Mouse (Mus musculus): ENCODE measurements around the gene Pcsk2.

Pcsk2 gene

DNA sequence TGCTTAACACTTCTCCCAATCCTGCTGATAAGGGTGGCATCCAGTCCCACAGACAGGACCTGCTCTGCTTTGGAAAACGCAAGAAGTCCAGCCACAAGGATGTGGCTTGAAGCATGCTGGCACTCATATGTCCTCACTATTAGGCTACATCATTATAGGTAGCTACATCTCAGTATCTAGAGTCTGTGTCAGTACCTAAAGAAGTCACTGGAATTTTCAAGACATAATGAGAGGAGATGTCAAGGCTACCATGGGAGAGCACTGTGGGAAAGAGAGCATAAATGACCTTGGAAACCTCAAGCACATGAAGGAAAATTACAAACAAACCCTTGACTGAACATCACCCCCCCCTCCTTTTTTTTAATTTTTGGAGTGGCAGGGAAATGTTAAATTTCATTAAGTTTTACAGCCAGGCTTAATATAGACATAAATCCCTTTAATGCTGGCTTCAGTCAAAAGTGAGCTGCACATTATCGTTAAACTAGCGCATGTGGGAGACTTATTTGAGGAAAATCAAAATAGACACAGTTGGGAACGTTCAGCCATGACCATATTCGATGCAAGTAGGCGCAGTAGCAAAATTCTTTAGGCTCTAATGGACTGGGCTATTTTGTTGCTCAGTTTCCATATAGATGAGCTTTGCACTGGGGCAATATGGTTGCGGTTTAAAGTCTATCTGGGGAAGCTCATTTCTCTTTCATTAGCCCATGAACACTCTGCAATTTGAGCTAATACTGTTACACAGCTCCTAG lies 193.7 kb downstream of the Pcsk2 start:
- DNase-seq: no peak

DNA sequence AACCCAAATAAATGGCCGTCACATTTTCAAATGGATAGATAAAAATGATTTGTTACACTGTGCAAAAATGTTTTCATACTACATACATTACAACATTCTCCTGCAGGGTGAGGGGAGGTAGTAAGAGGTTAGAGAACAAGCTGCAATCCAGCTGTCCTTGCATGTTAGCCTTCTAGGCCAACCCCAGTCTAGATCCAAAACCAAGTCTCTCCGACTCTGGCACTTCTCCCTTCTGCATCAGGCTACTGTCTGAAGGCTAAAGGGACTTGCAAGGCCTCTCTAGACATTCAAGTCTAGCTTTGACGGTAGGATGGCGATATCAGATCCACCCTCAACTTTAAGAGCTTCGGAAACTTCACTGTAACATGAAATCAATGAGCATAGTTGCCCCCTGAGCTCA lies 196.5 kb downstream of the Pcsk2 start:
- no peak for DNase-seq

DNA sequence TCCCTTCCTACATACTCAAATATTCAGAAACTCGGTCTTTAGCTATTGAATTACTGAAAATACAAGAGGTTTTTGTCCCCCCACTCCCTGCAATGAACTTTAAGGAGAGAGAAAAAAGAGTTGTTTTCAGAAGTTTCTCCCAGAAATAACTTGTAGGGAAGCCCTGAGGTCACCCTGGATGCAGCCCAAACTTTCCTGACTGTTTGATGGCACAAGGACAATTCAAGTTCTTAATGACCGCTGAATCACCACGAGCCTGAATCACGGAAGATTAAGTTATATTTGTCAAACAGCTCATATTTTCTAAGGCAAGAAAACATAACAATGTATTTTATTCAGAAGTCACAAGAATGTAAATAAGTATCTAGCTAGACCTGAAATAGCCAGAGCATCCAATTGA lies 197.1 kb downstream of the Pcsk2 start:
- DNase-seq: no peak

DNA sequence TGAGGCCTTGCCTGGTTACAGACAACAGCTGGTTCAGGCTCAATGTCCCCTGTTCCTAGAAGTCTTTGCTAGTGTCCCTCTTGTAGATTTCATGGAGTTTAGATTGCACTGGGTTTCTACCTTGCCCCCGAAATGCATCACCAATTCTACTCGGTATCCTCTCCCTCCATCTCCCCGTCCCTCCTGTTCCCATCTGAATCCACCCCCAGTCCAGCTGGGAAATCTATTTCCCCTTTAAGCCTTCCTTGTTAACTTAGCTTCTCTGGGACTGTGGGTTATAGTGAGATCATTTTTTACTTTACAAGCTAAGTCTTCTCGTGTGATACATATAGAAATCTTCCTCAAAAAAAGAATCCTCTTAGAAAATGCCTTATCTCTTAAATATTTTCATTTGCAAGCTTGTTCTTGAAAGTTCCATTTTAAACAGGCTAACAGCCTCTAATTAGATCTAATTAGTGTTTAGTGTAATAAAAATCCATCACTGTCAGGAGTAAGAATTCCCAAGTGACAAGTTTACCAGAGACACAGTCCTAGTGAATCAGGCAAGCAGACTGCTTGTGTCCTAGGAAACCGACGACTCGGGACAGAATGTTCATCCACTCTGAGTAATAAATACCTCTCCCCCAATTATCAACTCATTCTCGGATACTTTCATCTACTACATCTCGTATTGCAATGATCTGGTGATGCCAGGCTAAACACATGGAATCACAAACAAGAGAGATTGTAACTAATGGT lies 206.3 kb downstream of the Pcsk2 start:
- DNase-seq: peak; percentile 45

DNA sequence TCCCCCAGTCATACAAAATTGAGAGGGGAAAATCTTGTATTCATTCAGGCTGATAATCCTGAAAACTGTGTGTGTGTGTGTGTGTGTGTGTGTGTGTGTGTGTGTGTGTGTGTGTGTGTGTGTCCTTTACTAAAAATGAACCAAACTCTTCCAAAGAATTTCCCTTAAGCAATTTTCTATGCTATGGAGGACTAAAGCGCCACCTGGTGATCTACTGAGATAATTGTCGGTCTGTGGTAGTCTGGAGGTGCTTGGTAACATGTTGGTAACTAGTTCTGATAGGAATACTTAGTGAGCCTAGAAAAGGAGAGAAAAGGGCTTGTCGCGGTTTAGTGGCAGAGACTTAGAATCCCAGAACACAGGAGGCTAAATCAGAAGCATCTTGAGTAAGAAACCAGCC lies 230.5 kb downstream of the Pcsk2 start:
- DNase-seq: peak; percentile 45

DNA sequence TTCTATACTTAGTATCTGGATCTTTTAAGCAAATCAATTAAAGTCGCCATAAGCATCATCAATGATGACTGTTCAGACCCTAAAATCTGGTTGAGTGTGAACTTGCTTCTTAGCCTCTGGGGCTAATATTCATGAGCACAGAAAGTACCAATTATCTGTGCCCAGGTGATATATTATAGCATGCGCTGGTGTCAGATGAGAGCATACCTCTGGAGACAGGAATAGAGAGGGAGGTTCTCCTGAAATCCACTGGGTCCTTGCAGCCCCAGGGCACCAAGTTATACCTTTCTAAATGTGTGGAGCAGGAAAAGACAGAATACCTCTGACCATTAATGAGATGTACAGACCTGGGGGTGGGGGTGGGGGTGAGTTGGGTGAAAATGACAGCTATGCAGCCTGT lies 234.4 kb downstream of the Pcsk2 start:
- no peak for DNase-seq

DNA sequence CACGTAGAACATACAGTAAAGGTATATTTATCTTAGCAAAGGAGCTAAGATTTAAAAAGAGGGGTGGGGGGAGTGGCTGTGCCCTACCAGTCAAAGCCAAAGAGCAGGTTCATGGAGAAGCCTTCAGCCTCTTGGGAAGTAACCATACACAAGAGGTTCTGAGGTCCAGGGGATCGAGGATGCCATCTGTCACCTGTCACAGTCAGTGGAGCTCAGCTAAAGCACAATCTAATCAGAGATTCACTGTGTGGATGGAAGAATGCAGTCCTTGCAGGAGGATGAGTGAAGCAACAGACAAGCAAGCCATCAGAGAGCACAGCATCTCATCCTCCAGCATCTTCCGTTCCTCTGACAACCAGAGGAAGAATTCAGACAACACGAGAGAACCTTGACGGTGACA lies 244.0 kb downstream of the Pcsk2 start:
- DNase-seq: no peak

DNA sequence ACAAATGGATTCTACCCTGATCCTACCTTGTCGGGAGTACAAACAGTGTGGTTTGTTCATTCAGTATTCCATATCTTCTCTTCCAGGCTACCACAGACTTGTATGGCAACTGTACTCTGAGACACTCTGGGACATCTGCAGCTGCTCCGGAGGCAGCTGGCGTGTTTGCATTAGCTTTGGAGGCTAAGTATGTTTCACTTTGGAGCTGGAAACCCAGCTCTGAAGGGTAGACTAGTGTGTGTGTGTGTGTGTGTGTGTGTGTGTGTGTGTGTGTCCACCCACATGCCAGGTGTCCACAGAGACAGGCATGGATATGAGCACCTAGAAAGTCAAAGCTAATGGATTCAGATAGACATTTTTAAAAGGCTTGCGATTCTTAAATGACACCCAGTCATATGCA lies 249.9 kb downstream of the Pcsk2 start:
- DNase-seq: peak; percentile 26

DNA sequence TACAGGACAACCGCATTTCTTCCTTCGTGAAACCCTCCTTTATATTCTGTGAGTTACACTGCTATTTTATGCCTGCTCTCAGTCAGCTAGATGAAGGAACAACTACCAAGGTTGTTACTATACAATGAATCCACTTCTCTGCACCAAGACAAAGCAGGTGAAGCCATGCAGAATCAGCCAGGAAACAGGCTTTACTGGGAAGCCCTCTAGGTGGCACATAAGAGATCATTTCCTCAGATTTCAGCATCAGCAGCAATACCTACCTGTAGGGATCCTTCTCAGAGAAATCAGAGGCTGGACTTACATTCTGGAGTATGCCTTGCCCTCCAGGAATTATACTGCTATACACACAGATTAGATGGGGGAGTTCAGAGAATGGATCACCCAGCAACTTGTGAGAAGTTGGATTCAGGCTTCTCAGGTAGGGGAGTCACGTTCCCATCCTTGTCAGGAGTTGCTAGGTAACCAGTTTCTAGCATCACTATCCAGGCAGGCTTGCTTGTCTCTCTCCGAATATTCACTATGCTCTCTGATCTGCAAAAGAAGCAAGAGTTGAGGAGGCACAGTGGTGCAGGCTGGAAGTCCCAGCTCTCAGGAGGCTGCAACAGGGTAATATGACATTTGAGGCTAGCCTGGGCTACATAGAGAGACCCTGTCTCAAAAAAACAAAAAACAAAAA lies 250.5 kb downstream of the Pcsk2 start:
- DNase-seq: no peak

DNA sequence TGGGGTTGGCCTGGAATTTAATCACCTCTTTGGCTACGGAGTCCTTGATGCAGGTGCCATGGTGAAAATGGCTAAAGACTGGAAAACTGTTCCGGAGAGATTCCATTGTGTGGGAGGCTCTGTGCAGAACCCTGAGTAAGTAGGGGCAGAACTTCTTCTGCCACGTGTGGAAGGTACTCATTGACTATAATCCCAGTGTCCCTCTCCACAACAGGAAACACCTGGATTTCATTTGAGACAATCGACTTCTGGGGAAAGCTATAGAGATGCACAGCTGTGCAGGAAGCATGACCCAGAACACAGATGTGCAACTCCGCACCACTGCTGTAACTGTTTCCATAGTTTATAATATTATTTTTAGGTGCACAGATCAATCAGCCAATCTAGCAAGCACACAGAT lies 255.1 kb downstream of the Pcsk2 start:
- DNase-seq: no peak

DNA sequence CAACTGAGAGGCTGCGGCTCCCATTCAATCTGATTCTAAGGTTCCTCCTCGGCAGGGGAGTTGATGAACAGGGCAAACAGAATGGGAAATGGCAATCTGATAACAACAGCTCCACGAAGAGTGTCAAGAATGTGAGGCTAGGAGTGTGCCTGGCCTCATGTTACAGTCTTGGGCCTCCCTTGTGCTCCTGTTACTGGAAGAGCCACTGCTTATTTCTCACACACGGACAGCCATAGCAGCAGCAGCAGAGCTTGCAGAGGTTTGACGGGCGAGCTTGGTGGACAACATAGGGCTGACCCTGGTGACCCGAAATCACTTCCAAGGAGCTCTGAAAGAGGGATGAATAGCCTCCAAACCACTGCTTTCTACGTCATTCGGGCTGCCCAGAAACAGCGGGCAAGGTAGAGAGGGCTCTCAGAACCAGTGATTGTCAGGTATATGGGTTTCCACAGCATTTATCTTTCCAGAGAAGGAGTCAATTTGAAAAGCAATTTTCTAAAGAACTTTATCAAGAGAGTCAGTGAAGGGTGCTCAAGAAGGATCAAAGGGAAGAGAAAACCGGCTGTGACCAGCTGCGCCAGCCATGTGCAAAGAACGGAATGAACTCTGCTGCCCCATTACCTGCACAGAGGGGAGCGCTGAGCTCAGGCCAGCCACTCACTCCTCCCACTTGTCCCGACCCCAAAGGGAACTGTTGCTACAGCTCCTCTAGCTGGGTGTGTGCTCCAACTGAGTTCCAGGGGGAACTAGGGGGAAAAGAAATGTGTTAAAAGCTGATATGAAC lies 260.4 kb downstream of the Pcsk2 start:
- DNase-seq: no peak

DNA sequence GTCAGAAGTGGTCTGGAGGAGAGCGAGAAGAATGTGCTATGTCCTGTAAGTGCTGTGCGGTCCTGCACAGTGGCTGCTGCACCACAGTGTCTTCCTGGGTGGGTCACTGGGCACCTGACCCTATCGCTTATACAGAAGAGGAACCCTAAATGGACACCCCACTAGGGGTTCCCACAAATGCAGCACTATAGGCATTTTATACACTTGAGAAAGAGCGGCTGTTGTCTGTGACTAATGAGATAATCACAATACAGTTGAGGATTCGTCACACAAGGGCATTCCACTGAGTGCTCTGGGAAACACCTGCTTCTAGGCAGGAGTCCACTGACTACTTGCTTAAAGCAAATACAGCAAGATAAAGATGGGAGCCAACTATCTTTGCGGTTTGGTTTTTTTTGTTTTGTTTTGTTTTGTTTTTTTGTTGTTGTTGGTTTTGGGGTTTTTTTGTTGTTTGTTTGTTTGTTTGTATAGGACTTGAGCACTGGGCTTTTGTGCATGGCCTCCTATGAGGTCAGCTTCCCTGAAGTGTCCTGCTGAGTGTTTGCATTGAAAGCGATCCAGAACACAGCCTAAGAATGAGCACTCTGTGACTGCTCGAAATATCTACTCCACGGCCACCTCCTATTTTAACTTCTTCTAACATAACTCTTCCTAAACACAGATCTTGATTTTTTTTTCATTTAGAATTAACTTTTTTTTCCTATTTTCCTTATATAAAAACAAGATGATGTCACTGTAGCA lies 261.1 kb downstream of the Pcsk2 start:
- DNase-seq: no peak

DNA sequence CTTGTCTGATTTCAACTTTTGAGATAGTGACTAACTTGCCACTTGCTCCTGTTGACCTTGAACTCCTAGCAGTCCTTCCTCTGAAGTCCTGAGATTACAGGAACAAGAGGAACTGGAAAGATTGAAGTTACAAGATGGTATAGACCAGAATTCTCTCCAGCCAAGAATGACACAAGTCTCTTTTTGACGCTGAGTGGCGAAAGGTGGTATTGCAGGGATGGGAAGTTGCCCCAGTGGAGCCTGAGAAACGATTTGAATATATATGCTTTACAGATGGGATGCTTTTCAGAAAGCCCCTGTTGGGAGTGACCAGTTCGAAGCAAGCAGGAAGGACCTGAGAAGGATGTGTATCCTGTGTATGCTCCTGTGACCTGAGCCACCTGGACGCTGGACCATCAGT lies 262.8 kb downstream of the Pcsk2 start:
- DNase-seq: no peak

DNA sequence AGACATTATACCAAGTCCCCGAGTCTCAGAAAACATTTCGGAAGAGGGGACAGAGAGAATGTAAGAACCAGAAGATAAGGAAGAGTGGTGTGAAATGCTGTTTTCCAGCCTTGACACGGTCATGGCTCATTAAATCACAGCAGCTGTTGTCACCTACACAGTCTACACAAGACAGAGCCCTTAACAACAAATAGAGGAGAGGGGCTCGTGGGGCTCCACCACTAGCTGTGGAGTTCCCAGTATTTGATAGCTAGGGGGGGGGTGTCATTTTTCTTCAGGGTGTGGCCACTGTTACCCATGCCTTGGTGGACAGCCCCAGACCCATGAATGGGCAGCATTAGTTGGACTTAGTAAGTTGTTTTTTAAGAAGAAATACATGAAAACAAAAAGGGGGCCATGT lies 266.3 kb downstream of the Pcsk2 start:
- no peak for DNase-seq

DNA sequence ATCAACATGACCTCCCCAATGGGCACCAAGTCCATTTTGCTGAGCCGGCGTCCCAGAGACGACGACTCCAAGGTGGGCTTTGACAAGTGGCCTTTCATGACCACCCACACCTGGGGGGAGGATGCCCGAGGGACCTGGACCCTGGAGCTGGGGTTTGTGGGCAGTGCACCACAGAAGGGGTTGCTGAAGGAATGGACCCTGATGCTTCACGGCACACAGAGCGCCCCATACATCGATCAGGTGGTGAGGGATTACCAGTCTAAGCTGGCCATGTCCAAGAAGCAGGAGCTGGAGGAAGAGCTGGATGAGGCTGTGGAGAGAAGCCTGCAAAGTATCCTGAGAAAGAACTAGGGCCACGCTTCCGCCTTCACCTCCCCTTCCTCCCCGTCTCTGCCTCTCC lies 267.5 kb downstream of the Pcsk2 start:
- DNase-seq: no peak

DNA sequence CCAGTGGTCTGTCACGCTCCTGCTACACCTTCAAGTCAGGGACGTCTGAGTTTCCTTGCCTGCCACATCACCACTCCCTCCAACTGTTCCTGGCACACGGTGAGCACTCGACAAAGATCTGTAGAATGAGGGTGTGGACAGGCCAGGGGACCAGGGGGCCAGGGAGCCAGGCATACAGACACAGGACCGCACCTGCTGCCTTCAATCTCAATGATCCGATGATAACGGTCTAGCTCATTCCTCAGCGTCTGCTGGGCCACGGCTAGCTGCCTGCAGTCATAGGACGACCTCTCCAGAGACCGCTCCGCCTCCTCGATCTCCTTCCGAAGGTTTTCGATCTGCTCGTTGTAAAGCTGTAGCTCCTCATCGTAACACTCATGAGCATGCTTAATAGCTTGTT lies 285.7 kb downstream of the Pcsk2 start:
- DNase-seq: no peak

DNA sequence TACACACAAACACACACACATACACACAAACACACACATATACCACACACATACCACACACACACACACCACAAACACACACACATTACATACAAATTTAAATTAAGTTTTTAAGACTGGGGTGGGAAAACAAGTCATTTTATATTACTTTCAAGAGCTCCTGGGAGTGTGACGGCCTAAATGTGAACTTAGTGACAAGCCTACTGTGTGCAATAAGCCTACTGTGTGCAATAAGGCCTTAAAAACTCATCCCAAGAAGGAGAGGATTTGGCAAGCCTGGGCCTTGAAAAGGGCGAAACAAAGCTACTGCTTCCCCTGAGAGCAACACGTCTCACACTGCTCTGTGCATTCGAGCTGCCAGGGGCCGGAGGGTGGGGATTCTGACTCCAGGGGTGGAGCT lies 286.8 kb downstream of the Pcsk2 start:
- DNase-seq: no peak

DNA sequence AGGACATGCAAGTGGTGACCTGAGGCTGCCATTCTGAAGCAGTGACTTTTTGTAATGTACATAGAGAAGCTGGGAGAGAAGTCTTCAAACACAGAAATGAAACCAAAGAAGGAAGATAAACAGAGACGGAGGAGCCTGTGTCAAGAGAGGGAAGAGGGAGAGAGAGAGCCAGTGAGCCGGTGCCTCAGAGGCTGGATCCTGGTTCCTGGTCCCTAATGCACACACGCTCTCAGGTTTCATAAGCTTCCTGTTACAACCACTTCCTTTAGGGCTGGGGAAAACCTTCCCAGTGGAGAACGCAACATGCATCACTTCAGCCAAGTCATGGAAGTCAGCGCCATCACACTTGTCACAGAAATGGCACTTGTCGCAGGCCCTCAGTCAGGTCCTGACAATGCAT lies 288.1 kb downstream of the Pcsk2 start:
- DNase-seq: no peak

DNA sequence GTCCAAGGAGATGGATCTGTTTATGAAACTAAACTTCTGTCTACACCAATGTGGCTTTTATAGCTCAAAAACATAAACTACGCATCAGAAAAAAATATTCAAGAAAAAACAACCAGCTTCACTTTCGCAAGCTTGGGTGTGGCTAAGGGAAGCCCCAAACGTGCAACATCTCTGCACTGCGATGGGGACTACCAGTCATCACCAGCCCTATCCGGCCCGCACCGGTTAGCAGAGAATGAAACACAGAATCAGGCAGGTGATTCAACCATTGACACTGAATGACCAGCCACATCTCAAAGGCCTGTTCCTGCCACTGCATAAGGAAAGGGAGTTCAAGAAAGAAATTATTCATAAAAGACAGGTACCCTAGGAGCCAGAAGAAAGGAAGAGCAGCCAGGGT lies 289.9 kb downstream of the Pcsk2 start:
- no peak for DNase-seq

DNA sequence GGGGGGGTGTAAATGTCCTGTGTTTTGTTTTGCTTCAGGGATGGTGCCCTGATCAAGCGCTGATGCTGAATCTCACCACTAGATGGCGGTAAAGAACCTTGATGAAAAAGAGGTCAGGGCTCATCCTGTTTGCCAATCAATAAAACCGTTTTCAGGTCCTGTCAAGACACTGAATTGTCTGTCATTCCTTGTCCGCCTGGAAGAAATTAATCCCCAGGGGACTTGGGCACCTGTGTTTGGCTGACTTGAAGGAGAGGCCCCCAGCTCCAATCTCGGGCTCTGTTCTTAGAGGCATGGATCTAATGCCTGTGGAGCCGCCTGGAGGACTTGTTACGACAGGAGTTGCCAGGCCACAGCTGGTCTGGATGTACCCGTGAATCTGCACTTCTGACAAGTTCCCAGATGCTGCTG lies 291.3 kb downstream of the Pcsk2 start:
- DNase-seq: peak; percentile 60

DNA sequence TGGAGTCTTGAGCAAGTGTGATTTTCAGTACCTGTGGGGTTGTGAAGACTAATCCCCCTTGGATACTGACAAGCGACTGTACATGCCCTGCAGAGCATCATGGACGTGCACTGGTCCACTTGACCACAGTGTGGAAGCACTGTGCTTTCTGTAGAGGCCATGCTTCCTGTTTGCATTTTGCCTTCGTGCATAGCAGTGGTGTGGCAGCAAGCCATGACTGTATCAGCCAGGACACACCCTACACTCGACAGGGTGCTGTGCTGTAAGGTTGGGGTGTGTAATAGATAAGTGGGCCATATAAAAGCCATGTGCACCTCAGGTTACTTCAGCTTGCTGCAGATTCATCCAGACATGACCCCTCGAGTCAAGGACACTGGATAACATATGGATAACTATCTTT lies 292.7 kb downstream of the Pcsk2 start:
- DNase-seq: no peak

DNA sequence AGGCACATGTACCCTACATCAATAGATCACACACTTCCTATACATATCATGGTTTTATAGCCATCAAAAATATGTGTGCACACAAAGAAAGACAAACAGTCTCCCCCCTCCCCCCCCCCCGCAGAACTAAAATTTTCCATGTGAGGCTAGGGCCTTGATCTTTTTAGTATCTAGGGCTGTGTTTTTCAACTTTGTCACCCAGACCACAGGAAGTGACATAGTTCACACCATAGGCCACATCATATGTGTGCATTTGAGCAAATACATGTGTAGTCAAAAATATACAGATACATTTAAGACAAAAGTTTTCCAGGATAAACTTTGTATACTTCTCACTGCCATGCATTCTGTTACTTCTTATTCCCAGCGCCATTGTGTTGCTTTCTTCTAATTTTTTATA lies 293.5 kb downstream of the Pcsk2 start:
- no peak for DNase-seq

DNA sequence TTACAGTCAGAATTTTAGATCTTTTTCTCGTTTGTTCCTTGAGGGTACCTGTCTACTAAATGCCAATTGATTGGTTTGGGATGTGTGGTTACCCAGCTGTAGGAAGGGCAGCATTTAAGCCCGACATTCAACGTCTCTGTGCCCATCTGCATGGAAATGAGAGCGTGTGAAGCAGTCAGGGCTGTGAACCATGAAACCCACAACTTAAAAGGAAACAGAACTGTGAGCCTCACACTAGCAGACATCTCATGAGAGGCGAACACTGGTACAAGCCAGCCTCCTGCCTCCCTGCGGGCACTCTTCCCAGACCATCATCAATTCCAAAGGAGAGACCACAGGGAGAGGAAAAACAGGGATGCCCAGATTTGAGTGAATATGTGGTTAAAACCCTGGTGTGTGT lies 294.9 kb downstream of the Pcsk2 start:
- DNase-seq: no peak

Data from right cerebral cortex, adult 18-20 months (tissue).